Mouse (Mus musculus): ENCODE results near the gene Arhgap9. TPM values are rescaled to one million over a fixed set of nuclear protein-coding genes. Genes with fewer than 3 reads are reported as not detected.

The Arhgap9 gene
- under 1 TPM; 0.89 to 0.99 TPM for total RNA-seq (2021)
- long read RNA-seq, experiment 1, result 0 reads
- long read RNA-seq, experiment 2, partial matches to known transcripts, result 0 of 1 reads
- long read RNA-seq, experiment 2, other reads (novel, unspliced or antisense), result 1 of 1 reads

DNA sequence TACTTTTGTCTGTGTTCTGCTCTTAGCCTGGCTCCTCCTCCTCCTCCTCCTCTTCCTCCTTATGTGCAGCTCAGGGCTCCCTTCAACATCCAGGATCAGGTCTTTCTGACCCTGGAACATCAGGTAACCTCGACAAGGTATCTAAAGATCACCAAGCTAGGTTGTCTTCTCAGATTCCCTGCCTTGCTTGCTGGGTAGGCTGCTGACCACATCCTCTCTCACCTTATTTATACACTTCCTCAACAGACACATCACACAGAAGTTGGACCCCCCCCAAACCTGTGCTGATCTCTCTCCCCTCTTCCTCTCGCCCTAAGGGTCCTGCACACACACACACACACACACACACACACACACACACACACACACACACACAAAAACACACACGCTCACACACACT is at the start of gene Arhgap9:
TSS of gene Arhgap9 (plus strand) at position 344 of the 400 bp plus-strand sequence.
- TF ChIP-seq CTCF (IDR thresholded peaks at IDR 0.05), result no peak
- DNase-seq, result no peak
- Histone ChIP-seq H3K4me3 (no peak within 1 kb of the TSS), H3K27ac (no peak within 1 kb of the TSS)
- intact Hi-C loops (cut with DNase I), result no loop called here

DNA sequence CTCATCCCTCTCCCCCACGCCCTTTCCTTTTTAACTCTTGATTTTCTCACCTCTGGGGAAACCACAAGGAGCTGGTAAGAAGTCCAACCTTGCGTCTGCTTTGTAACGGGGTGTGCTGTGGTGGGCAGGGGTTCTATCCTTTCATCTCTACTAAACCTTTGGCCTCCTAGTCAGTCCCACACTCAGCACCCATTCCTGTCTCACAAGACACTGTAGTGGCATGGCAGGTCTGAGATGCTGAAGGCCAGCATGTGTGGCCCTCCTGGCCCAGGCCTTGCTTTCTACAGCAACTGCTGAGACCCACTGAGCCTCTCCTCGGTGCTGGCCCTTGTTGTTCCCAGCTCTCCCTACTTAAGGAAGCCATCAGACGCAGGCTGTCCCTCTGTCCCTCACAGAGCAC is 49.4 kb upstream of the Arhgap9 start:
- Histone ChIP-seq H3K27ac (no peak overlapping the region), H3K4me3 (no peak overlapping the region)
- intact Hi-C loops (cut with DNase I), result no loop called here
- no peak for TF ChIP-seq CTCF (IDR thresholded peaks at IDR 0.05)
- DNase-seq, result no peak

DNA sequence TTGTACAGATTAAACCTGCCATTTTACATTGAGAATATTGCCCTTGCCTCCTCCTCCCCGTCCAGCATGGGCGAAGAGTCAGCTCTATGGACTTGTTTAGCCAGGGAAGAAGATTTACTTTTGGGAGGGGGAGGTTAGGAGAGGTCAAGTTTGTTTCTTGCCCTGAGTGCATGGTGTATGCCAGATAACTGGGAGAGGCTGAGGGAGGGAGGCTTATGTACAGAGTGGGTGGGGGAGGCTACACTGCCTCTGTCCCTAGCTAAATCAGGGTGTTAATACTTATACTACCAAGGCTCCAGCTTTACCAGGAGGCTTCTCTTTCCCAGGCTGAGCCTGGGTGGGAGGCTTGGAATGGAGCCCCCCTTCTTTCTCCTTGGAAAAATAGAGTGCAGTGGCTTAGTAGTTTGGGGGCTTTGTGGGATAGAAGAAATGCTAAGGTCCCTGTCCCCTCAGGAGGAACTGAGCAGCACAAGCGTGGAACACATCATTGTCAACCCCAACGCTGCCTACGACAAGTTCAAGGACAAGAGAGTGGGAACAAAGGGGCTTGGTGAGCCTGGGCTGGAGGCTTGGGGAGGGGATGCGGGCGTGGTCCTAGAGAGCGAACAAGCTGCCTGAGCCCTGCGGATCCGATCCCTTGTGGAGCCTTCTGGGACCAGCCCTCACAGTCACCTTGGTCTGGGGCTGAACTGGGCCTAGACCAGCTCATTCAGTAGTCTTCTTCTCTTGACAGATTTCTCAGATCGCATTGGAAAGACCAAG is 47.3 kb upstream of the Arhgap9 start:
- Histone ChIP-seq H3K4me3 (no peak overlapping the region), H3K27ac (no peak overlapping the region)
- intact Hi-C loops (cut with DNase I), result no loop called here
- no peak for TF ChIP-seq CTCF (IDR thresholded peaks at IDR 0.05)
- DNase-seq, result no peak

DNA sequence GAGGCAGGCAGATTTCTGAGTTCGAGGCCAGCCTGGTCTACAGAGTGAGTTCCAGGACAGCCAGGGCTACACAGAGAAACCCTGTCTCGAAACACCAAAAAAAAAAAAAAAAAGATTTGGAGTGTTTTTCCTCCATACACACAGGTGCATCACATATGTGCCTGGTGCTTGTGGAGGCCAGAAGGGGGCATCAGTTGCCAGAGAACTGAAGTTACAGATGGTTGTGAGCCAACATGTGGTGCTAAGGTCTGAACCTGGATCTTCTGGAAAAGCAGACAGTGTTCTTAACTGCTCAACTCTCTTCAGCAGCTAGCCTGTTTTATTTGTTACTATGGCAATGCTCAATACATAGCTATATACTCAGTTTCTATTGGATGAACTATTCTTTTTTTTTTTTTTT is 42.0 kb upstream of the Arhgap9 start:
- no peak overlapping the region for H3K4me3 ChIP-seq
- no peak for DNase-seq
- intact Hi-C loops (cut with DNase I), result no loop called here
- H3K27ac ChIP-seq, result no peak overlapping the region
- peak; percentile 4; the same call in 1 of the 2 replicates for TF ChIP-seq CTCF (IDR thresholded peaks at IDR 0.05)

DNA sequence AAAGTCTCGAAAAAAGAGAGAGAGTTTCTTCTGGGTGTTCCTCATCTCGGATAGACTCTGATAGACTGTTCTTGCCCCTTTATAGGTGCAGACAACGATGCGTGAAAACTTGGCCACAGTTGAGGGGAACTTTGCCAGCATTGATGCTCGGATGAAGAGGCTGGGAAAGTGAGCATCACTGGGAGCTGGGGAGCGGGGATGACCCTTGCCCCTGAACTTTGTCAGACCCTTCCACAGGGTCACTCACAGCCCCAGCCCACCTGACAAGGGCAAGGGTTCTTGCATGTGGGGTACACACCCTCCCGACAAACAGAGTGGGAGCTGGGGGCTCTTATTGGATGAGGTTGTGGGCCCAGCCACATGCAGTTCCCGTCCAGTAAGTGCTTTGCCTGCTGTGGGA is 40.4 kb upstream of the Arhgap9 start:
- no peak for TF ChIP-seq CTCF (IDR thresholded peaks at IDR 0.05)
- intact Hi-C loops (cut with DNase I), result no loop called here
- no peak for DNase-seq
- Histone ChIP-seq H3K27ac (no peak overlapping the region), H3K4me3 (no peak overlapping the region)

DNA sequence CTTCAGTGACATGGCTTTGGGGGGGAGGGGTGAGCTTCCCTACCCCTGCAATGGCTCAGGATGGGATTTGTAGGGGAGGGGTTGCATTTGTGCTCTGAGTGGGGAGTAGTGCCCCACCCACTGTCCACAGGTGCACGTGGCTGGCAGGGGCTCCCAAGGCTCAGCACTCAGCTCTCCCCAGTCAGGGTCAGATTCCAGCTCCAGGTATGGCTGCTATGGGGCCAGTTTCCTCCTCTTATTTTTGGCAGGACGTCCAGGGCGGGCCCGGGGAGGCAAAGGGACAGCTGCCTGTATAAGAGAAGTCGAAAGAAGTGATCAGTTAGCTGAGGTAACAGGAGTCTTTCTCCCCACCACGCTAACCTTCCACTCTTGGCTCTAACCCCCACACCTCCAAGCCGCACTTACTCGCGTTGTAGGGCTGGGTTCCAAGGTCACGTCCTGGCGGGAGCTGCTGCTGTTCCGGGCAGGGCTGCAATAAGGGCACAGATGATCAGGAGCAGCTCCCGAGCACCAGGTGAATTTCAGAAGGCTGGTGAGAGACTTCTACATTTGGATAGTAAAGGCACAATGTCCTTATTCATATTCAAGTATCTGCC is 39.0 kb upstream of the Arhgap9 start:
- intact Hi-C loops (cut with DNase I), result no loop called here
- Histone ChIP-seq H3K4me3 (peak overlapping the region; percentile 17; the same call in 1 of the 2 replicates), H3K27ac (peak overlapping the region; percentile 63)
- DNase-seq, result peak; percentile 69
- no peak for TF ChIP-seq CTCF (IDR thresholded peaks at IDR 0.05)

DNA sequence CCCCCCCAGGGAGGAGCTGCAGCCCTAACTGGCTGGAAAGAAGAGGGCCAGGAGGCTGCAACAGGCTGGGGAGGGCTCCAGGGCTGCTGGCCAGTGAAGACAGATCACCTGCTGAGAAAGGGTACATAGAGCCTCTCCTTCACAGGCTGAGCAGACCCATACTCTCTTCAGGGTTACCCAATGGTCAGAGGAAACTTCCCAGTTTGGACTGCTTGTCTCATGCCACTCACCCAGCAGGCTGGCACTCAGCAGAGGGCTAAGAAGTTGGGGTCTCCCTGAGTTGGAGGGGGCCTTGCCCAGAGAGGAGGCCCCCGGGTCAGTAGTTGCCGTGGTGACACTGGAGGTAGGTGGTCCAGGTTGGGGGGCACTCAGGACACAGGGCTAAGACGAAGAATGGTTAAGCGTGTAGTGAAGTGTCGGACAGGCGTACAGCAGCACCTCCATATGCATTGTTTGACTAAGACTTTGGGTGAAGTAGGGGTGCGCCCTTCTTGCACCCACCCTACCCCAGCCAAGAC is 37.6 kb upstream of the Arhgap9 start:
- no peak for TF ChIP-seq CTCF (IDR thresholded peaks at IDR 0.05)
- no peak for DNase-seq

DNA sequence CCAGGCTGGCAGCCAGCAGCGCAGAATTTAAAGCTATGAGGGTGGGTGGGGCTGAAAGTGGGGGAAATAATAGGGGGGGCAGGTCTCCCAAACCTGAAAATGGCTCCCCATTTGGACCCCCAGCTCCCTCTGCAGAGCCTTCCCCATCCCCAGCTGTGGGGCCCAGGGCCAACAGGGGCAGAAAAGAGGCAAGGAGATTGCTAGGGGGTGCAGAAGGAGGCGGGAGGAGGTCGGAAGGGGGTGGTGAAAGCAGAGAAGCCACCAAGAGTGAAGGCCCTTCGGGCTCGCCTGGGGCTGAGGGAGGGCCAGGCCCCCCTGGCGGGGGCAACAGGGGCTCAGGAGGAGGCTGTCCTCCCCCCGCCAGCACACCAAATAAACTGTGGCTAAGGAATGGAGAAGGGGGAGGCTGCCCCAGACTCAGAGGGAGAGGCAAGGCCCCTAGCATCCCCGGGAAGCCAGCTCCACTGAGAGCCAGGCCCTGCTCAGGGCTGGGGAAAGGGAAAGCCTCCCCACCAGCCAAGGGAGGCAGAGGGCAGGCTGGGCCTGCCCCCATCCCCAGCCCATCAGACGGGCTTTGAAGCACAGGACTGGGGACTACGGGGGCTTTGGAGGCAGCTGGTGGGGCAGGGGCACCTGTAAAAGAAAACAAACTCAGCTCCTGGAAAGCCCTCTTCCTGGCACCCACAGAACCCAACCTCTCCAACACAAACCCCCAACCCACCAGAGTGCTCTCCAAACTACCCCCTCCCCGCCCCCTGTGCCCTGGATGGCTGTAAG is 36.9 kb upstream of the Arhgap9 start:
- TF ChIP-seq CTCF (IDR thresholded peaks at IDR 0.05), result no peak
- no peak overlapping the region for H3K4me3 ChIP-seq
- intact Hi-C loops (cut with DNase I), result no loop called here
- H3K27ac ChIP-seq, result no peak overlapping the region
- DNase-seq, result no peak

More for the DNA sequence above, 37.6 kb upstream of the Arhgap9 start:
- intact Hi-C loops (cut with DNase I), result no loop called here
- Histone ChIP-seq H3K4me3 (no peak overlapping the region), H3K27ac (0 out of 2 replicates have a peak overlapping the region, but pooled peaks have one; percentile 63)

DNA sequence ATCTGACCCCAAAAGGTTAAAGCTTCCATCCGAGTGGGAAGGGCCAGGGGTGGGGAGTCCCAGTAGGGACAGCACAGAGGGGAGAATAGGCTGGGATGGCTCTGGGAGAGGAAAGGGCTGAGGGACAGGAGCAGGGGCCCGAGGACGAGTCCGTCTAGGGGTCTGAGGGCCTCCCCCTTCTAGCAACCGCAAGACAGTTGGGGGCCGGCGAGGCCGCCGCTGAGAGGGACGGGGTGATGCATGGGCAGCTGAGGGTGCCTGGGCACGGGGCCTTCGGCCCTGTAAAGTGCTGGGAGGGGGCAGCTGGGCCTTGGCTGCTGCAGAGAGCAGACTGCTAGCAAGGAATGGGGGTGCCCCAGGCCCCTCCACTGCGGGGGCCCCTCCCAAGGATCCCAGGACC is 36.1 kb upstream of the Arhgap9 start:
- intact Hi-C loops (cut with DNase I), result no loop called here
- TF ChIP-seq CTCF (IDR thresholded peaks at IDR 0.05), result no peak
- DNase-seq, result peak; percentile 31
- Histone ChIP-seq H3K4me3 (no peak overlapping the region), H3K27ac (no peak overlapping the region)

DNA sequence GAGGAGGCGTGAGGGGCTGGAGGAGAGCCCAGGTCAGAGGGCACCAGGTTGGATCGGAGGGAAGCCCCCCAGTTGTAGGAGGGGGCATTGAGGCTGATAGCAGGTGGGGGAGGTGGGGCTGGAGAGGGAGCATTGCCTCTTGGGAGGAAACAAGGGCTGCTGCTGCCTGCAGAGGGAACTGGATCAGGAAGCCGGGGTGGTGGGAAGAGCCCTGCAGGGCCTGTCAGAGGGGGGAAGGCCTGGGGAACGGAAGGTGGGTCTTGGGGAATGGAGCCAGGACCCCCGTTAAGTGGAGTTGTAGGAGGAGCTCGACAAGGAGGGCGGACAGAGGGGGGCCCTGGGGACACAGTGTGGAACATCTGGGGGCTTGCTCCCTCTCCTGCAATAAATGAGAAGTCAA is 35.6 kb upstream of the Arhgap9 start:
- Histone ChIP-seq H3K4me3 (peak overlapping the region; percentile 97; the same call in 1 of the 2 replicates), H3K27ac (0 out of 2 replicates have a peak overlapping the region, but pooled peaks have one; percentile 98)
- intact Hi-C loops (cut with DNase I), result no loop called here
- no peak for DNase-seq
- no peak for TF ChIP-seq CTCF (IDR thresholded peaks at IDR 0.05)

DNA sequence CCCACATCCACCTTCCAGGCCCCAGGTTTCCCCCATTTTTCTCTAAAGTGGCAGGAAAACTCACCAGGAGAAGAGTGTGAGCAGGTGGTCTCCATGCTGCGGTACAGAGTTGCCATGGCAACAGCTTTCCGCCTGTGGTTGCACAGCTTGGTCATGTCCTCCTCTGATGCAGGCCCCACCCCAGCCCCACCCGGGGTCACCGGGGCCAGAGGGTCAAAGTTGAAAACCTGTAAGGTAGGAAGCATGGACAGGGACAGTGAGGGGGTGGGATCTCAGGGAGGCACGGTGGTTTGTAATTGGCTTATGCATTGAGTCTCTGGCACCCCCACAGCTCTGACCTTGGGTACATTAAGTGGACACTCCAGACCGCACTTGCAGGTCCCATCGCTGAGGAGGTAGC is 35.0 kb upstream of the Arhgap9 start:
- no peak for TF ChIP-seq CTCF (IDR thresholded peaks at IDR 0.05)
- intact Hi-C loops (cut with DNase I), result no loop called here
- Histone ChIP-seq H3K4me3 (peak overlapping the region; percentile 97), H3K27ac (peak overlapping the region; percentile 98)
- no peak for DNase-seq

DNA sequence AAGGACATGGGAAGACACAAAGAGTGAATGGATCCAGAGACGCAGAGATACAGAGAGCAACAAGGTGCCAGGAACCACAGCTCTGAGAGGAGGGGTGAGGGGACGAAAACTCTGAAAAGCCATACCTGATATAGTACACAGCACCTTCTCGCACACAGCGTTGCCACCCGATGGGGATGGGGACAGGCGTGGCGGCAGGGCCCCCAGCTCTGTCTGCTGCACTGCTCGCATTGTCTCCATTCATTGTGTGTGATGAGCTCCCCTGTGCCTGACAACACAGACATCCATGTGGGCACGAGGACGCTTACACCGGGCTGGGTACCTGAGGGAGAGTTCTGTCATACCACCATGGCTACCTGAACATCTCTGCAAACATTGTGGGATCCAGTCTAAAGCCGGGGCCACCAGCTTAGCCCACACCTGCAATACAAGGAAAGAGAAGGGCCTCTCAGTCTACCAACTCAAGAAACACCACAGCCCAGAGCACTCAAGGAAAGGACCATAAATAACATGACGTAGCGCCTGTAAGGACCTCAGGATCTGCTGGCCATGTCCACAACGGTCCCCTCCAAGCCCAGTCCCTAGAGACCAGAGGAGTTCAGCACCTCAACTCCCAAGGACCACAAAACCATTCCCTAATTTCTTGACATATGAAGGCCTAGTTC is 34.4 kb upstream of the Arhgap9 start:
- no peak for DNase-seq
- no peak for TF ChIP-seq CTCF (IDR thresholded peaks at IDR 0.05)
- intact Hi-C loops (cut with DNase I), result no loop called here
- peak overlapping the region; percentile 98 for H3K27ac ChIP-seq
- H3K4me3 ChIP-seq, result peak overlapping the region; percentile 97

Measured in gastrocnemius, adult 2 months (tissue).